Mouse (Mus musculus): ENCODE data around the gene I0C0044D17Rik. TPM values are rescaled to one million over a fixed set of nuclear protein-coding genes. Genes with fewer than 3 reads are reported as not detected.

I0C0044D17Rik gene
- total RNA-seq, 1 experiment: 0.13 TPM

DNA sequence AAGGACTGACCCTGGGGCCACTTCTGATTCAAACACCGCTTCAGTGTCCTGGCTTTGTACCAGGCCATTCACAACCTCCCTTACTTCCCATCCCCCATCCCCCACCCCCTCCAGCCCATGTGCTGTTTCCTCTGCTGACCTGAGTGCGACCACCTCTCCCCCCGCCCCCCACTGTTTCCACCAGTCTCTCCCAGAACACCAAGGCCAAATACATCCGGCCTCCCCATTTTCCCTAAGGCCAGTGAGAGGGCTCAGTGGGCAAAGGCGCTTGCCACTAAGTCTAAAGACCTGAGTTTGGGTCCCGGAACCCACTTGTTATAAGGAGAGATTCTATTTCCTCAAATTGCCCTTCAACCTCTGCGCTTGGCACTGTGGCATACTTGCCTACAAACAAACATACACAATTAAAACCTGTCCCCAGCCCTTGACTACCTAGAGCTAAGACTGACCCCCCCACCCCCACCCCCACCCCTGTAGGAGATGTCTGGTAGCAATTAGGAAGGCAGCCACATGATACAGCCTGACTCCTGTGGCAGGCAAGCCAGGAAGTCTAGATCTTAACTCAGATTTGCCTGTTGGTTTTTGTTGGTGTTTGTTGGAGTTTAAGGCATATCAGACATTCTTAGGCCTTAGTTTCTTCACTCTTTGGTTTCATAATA lies 19.0 kb downstream of the I0C0044D17Rik start:
- Histone ChIP-seq H3K4me3 (ENCODE audit: insufficient read depth in 1 of 2, low read depth in 1 of 2, low read length in 2 of 2, poor library complexity in 1 of 2, severe bottlenecking in 1 of 2) (no peak overlapping the region; a peak in 1 of 4 replicates), H3K9ac (ENCODE audit: insufficient read depth, low read depth, low read length, poor library complexity, severe bottlenecking) (peak overlapping the region; percentile 43; the same call in 1 of the 2 replicates), H3K9me3 (ENCODE audit: control insufficient read depth, insufficient read depth, low read depth, low read length) (no peaks in the 10 kb centered on the region), H3K27ac (ENCODE audit: insufficient read depth, low read depth, low read length, poor library complexity, severe bottlenecking) (peak overlapping the region; percentile 81; the same call in 1 of the 2 replicates), H3K36me3 (ENCODE audit: control insufficient read depth, insufficient read depth, low read length, poor library complexity, severe bottlenecking) (no peaks in the 10 kb centered on the region; the same call in 1 of the 2 replicates), H3K4me1 (ENCODE audit: control insufficient read depth in 2 of 2, insufficient read depth in 2 of 2, low read length in 2 of 2, poor library complexity in 1 of 2) (peaks cover 8 to 28% of the 10 kb centered on the region in 2 experiments)
- TF ChIP-seq ZNF384 (IDR thresholded peaks at IDR 0.05; ENCODE audit: low read depth, low read length): no peak
- in situ Hi-C loops (cut with MboI; ENCODE audit: low sequenced_read_pairs in 2 of 2, unreplicated experiment in 2 of 2): no loop called here
- DNase-seq (ENCODE audit: low read depth, low spot score): no peak

DNA sequence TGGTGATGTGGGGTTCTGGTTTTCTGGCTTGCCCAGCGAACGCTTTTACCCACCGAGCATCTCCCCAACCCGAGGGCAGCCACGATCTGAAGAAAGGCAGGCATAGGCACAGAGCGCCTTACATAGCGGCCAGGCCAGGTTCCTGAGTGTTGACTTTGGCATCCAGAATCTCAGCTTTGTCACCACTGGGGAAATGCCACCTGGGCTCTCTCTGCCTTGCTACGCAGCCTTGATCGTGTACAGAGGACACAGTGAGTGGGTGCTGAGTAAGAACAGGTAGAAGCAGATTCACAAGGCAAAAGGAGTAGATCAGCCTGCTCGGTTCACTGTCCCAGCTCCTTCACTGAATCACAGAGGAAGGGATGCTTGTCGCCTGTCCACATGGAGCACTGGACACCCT lies 21.9 kb downstream of the I0C0044D17Rik start:
- peaks cover 8 to 24% of the 10 kb centered on the region in 2 experiments for H3K4me1 ChIP-seq (ENCODE audit: control insufficient read depth in 2 of 2, insufficient read depth in 2 of 2, low read length in 2 of 2, poor library complexity in 1 of 2)
- H3K9me3 ChIP-seq (ENCODE audit: control insufficient read depth, insufficient read depth, low read depth, low read length): no peaks in the 10 kb centered on the region
- TF ChIP-seq ZC3H11A (IDR thresholded peaks at IDR 0.05; ENCODE audit: borderline replicate concordance, low read depth, low read length) (no peak), HCFC1 (IDR thresholded peaks at IDR 0.05; ENCODE audit: borderline replicate concordance, insufficient read depth, low read length) (no peak), ZNF384 (IDR thresholded peaks at IDR 0.05; ENCODE audit: low read depth, low read length) (no peak), CHD2 (IDR thresholded peaks at IDR 0.05; ENCODE audit: low read depth, low read length) (no peak), MAFK (IDR thresholded peaks at IDR 0.05; ENCODE audit: insufficient read depth, low read depth, low read length) (no peak)
- H3K9ac ChIP-seq (ENCODE audit: insufficient read depth, low read depth, low read length, poor library complexity, severe bottlenecking): no peak overlapping the region; the same call in 1 of the 2 replicates
- DNase-seq (ENCODE audit: low read depth, low spot score): no peak
- no peak overlapping the region for H3K27ac ChIP-seq (ENCODE audit: insufficient read depth, low read depth, low read length, poor library complexity, severe bottlenecking)
- H3K36me3 ChIP-seq (ENCODE audit: control insufficient read depth, insufficient read depth, low read length, poor library complexity, severe bottlenecking): no peaks in the 10 kb centered on the region; the same call in 1 of the 2 replicates
- in situ Hi-C loops (cut with MboI; ENCODE audit: low sequenced_read_pairs in 2 of 2, unreplicated experiment in 2 of 2): no loop called here
- no peak overlapping the region for H3K4me3 ChIP-seq (ENCODE audit: insufficient read depth in 1 of 2, low read depth in 1 of 2, low read length in 2 of 2, poor library complexity in 1 of 2, severe bottlenecking in 1 of 2)

DNA sequence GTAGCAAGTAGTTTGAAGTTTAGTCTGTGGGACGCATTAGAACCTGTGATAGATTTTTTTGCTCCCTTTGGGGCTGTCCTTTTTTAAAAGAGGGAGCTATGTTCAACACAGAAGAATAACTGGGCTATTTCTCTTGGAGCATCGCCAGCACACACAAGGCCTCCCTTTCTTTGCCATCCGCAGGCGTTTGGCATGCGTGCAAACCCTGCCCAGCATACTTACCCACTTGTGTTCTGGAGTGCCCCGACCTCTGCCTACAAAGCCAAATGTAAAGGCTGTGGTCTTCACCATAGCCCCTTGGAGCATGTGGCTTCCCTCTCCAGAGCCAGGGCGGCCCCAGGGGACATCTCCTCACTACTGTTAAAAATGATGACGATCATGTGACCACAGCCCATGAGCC lies 22.8 kb downstream of the I0C0044D17Rik start:
- H3K9ac ChIP-seq (ENCODE audit: insufficient read depth, low read depth, low read length, poor library complexity, severe bottlenecking): no peak overlapping the region
- H3K36me3 ChIP-seq (ENCODE audit: control insufficient read depth, insufficient read depth, low read length, poor library complexity, severe bottlenecking): no peaks in the 10 kb centered on the region; the same call in 1 of the 2 replicates
- H3K27ac ChIP-seq (ENCODE audit: insufficient read depth, low read depth, low read length, poor library complexity, severe bottlenecking): no peak overlapping the region
- TF ChIP-seq ZC3H11A (IDR thresholded peaks at IDR 0.05; ENCODE audit: borderline replicate concordance, low read depth, low read length): no peak
- no peak for TF ChIP-seq ZNF384 (IDR thresholded peaks at IDR 0.05; ENCODE audit: low read depth, low read length)
- no peak for TF ChIP-seq MAFK (IDR thresholded peaks at IDR 0.05; ENCODE audit: insufficient read depth, low read depth, low read length)
- TF ChIP-seq HCFC1 (IDR thresholded peaks at IDR 0.05; ENCODE audit: borderline replicate concordance, insufficient read depth, low read length): no peak
- no peak for TF ChIP-seq CHD2 (IDR thresholded peaks at IDR 0.05; ENCODE audit: low read depth, low read length)
- no peaks in the 10 kb centered on the region for H3K9me3 ChIP-seq (ENCODE audit: control insufficient read depth, insufficient read depth, low read depth, low read length)
- peaks cover 5 to 20% of the 10 kb centered on the region in 2 experiments for H3K4me1 ChIP-seq (ENCODE audit: control insufficient read depth in 2 of 2, insufficient read depth in 2 of 2, low read length in 2 of 2, poor library complexity in 1 of 2)
- DNase-seq (ENCODE audit: low read depth, low spot score): no peak
- in situ Hi-C loops (cut with MboI; ENCODE audit: low sequenced_read_pairs in 2 of 2, unreplicated experiment in 2 of 2): no loop called here
- no peak overlapping the region for H3K4me3 ChIP-seq (ENCODE audit: insufficient read depth in 1 of 2, low read depth in 1 of 2, low read length in 2 of 2, poor library complexity in 1 of 2, severe bottlenecking in 1 of 2)

DNA sequence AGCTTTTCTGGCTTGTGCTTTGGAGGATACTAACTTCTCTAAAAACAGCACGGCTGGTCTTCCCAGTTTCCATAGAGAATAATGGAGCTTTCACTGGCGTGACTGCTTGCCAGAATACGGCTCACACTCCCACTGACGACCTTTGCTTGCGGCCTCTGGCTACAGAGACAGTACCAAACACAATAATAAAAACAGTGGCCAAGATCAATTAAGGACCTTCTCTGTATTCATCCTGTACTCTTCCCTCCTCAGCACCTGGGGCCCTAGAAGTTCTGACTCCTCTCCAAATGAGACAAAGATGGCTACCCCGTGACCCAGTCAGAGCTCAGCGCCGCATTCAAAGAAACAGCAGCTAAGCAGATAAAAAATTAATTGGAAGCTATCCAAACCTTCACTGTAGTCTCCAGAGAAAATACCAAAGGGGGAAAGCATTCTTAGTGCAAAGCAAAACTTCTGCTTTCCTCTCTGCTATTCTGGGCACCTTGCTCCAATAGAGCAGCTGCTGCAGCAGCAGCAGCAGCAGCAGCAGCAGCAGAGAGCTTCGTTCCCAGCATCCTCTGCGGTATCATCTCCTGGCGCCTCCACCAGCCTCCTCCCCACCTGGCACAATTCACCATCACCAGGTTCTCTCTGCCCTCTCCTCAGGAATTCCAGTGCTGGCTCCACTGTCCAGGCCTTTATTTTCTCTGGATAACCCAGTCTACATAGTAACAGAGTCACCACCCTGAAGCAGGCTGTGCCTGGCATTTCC lies 26.9 kb downstream of the I0C0044D17Rik start:
- in situ Hi-C loops (cut with MboI; ENCODE audit: low sequenced_read_pairs in 2 of 2, unreplicated experiment in 2 of 2): no loop called here
- Histone ChIP-seq H3K4me1 (ENCODE audit: control insufficient read depth in 2 of 2, insufficient read depth in 2 of 2, low read length in 2 of 2, poor library complexity in 1 of 2) (peaks cover 0 to 9% of the 10 kb centered on the region in 2 experiments; a peak in 2 of 4 replicates), H3K4me3 (ENCODE audit: insufficient read depth in 1 of 2, low read depth in 1 of 2, low read length in 2 of 2, poor library complexity in 1 of 2, severe bottlenecking in 1 of 2) (peak overlapping the region; percentile 49 to 54; a peak in 3 of 4 replicates), H3K9ac (ENCODE audit: insufficient read depth, low read depth, low read length, poor library complexity, severe bottlenecking) (peak overlapping the region; percentile 70), H3K27ac (ENCODE audit: insufficient read depth, low read depth, low read length, poor library complexity, severe bottlenecking) (peak overlapping the region; percentile 33; the same call in 1 of the 2 replicates), H3K36me3 (ENCODE audit: control insufficient read depth, insufficient read depth, low read length, poor library complexity, severe bottlenecking) (no peaks in the 10 kb centered on the region; the same call in 1 of the 2 replicates), H3K9me3 (ENCODE audit: control insufficient read depth, insufficient read depth, low read depth, low read length) (no peaks in the 10 kb centered on the region)
- no peak for TF ChIP-seq ZC3H11A (IDR thresholded peaks at IDR 0.05; ENCODE audit: borderline replicate concordance, low read depth, low read length)
- TF ChIP-seq ZNF384 (IDR thresholded peaks at IDR 0.05; ENCODE audit: low read depth, low read length): no peak
- no peak for TF ChIP-seq CHD2 (IDR thresholded peaks at IDR 0.05; ENCODE audit: low read depth, low read length)
- no peak for TF ChIP-seq HCFC1 (IDR thresholded peaks at IDR 0.05; ENCODE audit: borderline replicate concordance, insufficient read depth, low read length)
- no peak for TF ChIP-seq MAFK (IDR thresholded peaks at IDR 0.05; ENCODE audit: insufficient read depth, low read depth, low read length)
- no peak for DNase-seq (ENCODE audit: low read depth, low spot score)

Measured in ES-E14 (cell line).